Mouse (Mus musculus) spleen, postnatal 4 days (tissue): ENCODE measurements around the gene Bcl2l1.

Experiments used
- DNase-seq, 2 experiments: peaks; one replicate each; pipeline ENCODE4 v3.0.0; 2022; ENCODE audit warnings: low spot score in 2 of 2

The Bcl2l1 gene

GRCm38 (mm10) chr2:152737306-152738221 is 94.0 kb downstream of the Bcl2l1 start:
- peak in 1 of 2 experiments; percentile 64 for DNase-seq

DNA sequence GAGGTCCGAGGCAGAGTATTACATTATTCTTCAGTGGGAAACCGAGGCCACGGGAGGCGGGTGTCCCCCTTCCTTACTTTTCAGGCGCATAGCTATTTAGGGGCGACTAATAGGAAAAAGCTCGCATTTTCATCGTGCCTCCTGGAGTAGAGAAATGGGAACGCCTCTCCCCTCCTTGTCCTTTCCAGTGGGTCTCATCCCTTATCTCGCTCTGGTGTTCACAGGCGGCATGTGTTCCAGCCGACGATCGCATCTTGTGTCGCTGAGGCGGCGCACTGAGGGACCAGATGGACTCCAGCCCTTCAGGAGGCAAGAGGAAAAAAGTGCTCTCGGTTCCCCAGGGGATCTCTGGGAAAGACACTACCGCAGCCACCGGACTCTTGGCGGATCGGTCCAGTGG is 94.8 kb downstream of the Bcl2l1 start:
- peak; percentile 22 to 67 for DNase-seq

GRCm38 (mm10) chr2:152736090-152736601 is 95.4 kb downstream of the Bcl2l1 start, which contains the start of gene Id1:
TSS of gene Id1 (plus strand) at chr2:152736251.
- peak; percentile 77 to 82 for DNase-seq

DNA sequence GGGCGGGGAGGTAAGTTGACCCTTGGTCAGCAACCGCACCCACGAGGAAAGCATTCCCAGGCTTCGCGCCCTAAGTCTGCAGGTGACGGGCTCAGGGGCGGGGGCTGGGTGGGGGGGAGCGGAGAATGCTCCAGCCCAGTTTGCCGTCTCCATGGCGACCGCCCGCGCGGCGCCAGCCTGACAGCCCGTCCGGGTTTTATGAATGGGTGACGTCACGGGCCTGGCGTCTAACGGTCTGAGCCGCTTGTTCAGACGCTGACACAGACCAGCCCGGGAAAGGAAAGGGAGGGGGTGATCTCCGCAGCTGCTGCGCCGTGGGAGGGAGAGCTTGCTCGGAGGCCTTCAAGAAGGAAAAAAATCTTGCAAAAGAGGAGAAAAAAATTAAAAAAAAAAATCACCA is 96.5 kb downstream of the Bcl2l1 start:
- peak; percentile 70 to 84 for DNase-seq

- DNase-seq, result no peak
Measured at GRCm38 (mm10) chr2:152734501-152734900, 97.0 kb downstream of the Bcl2l1 start.

- DNase-seq, result no peak
Measured at GRCm38 (mm10) chr2:152733201-152733600, 98.3 kb downstream of the Bcl2l1 start.
